Mouse (Mus musculus): ENCODE measurements around the gene Prkce. TPM values are rescaled to one million over a fixed set of nuclear protein-coding genes. Genes with fewer than 3 reads are reported as not detected.

The Prkce gene
- total and polyA plus RNA-seq, 2 experiments from 2014 or later, result 91.3 to 94.3 TPM

GRCm38 (mm10) chr17:86208821-86209186 lies 41.2 kb downstream of the Prkce start:
- no peak overlapping the region for H3K9ac ChIP-seq
- no peak for ATAC-seq
- H3K27ac ChIP-seq (ENCODE audit: low read depth, low read length), result no peak overlapping the region
- no peak overlapping the region for H3K4me3 ChIP-seq (ENCODE audit: low read depth, low read length)
- H3K9me3 ChIP-seq (ENCODE audit: low read length), result no peaks in the 10 kb centered on the region
- TF ChIP-seq CTCF (IDR thresholded peaks at IDR 0.05; ENCODE audit: low read depth), result no peak
- DNase-seq, result no peak
- H3K4me1 ChIP-seq (ENCODE audit: insufficient read depth), result no peaks in the 10 kb centered on the region
- WGBS, result 89% methylated on average over 5 of the region's 5 CpGs
- H3K4me2 ChIP-seq (ENCODE audit: low read depth), result no peak overlapping the region
- no peaks in the 10 kb centered on the region for H3K27me3 ChIP-seq (ENCODE audit: insufficient read depth, low read length)
- H3K36me3 ChIP-seq (ENCODE audit: insufficient read depth), result no peaks in the 10 kb centered on the region

- no peak overlapping the region for H3K27ac ChIP-seq (ENCODE audit: low read depth, low read length)
- no peak overlapping the region for H3K9ac ChIP-seq
- WGBS, result 81% methylated on average over 13 of the region's 13 CpGs
- H3K36me3 ChIP-seq (ENCODE audit: insufficient read depth), result no peaks in the 10 kb centered on the region
- H3K4me3 ChIP-seq (ENCODE audit: low read depth, low read length), result no peak overlapping the region
- DNase-seq (no peak), ATAC-seq (no peak)
- H3K4me1 ChIP-seq (ENCODE audit: insufficient read depth), result no peaks in the 10 kb centered on the region
- no peaks in the 10 kb centered on the region for H3K9me3 ChIP-seq (ENCODE audit: low read length)
- H3K27me3 ChIP-seq (ENCODE audit: insufficient read depth, low read length), result no peaks in the 10 kb centered on the region
- TF ChIP-seq CTCF (IDR thresholded peaks at IDR 0.05; ENCODE audit: low read depth), result no peak
- H3K4me2 ChIP-seq (ENCODE audit: low read depth), result no peak overlapping the region
Measured at GRCm38 (mm10) chr17:86209680-86210251, 42.2 kb downstream of the Prkce start.

GRCm38 (mm10) chr17:86212204-86212603 lies 44.6 kb downstream of the Prkce start:
- DNase-seq, result no peak

GRCm38 (mm10) chr17:86214285-86214684 lies 46.7 kb downstream of the Prkce start:
- Histone ChIP-seq H3K9ac (no peak overlapping the region; the same call in 1 of the 2 replicates), H3K4me3 (ENCODE audit: low read depth, low read length) (no peak overlapping the region), H3K27ac (ENCODE audit: low read depth, low read length) (peak overlapping the region; percentile 80), H3K9me3 (ENCODE audit: low read length) (no peaks in the 10 kb centered on the region), H3K4me1 (ENCODE audit: insufficient read depth) (no peaks in the 10 kb centered on the region), H3K36me3 (ENCODE audit: insufficient read depth) (no peaks in the 10 kb centered on the region), H3K27me3 (ENCODE audit: insufficient read depth, low read length) (no peaks in the 10 kb centered on the region), H3K4me2 (ENCODE audit: low read depth) (no peak overlapping the region)
- ATAC-seq (peak; percentile 70), DNase-seq (peak; percentile 53)
- no peak for TF ChIP-seq CTCF (IDR thresholded peaks at IDR 0.05; ENCODE audit: low read depth)
- WGBS, result 29% methylated on average over 9 of the region's 9 CpGs

More at GRCm38 (mm10) chr17:86212204-86212603, 44.6 kb downstream of the Prkce start:
- Histone ChIP-seq H3K4me1 (ENCODE audit: insufficient read depth) (no peaks in the 10 kb centered on the region), H3K36me3 (ENCODE audit: insufficient read depth) (no peaks in the 10 kb centered on the region), H3K4me3 (ENCODE audit: low read depth, low read length) (no peak overlapping the region), H3K9me3 (ENCODE audit: low read length) (no peaks in the 10 kb centered on the region), H3K9ac (no peak overlapping the region), H3K4me2 (ENCODE audit: low read depth) (no peak overlapping the region), H3K27me3 (ENCODE audit: insufficient read depth, low read length) (no peaks in the 10 kb centered on the region), H3K27ac (ENCODE audit: low read depth, low read length) (no peak overlapping the region)
- TF ChIP-seq CTCF (IDR thresholded peaks at IDR 0.05; ENCODE audit: low read depth), result no peak
- WGBS, result 95% methylated on average over 3 of the region's 3 CpGs
- ATAC-seq, result no peak

- Histone ChIP-seq H3K27me3 (ENCODE audit: insufficient read depth, low read length) (no peaks in the 10 kb centered on the region), H3K4me1 (ENCODE audit: insufficient read depth) (no peaks in the 10 kb centered on the region), H3K4me2 (ENCODE audit: low read depth) (no peak overlapping the region), H3K36me3 (ENCODE audit: insufficient read depth) (no peaks in the 10 kb centered on the region), H3K4me3 (ENCODE audit: low read depth, low read length) (no peak overlapping the region), H3K9me3 (ENCODE audit: low read length) (no peaks in the 10 kb centered on the region), H3K27ac (ENCODE audit: low read depth, low read length) (peak overlapping the region; percentile 80), H3K9ac (no peak overlapping the region; the same call in 1 of the 2 replicates)
- DNase-seq, result no peak
- no peak for TF ChIP-seq CTCF (IDR thresholded peaks at IDR 0.05; ENCODE audit: low read depth)
- WGBS, result 77% methylated on average over 14 of the region's 14 CpGs
- ATAC-seq, result no peak; the same call in 1 of the 2 replicates
Measured at GRCm38 (mm10) chr17:86214741-86215140, 47.2 kb downstream of the Prkce start.

GRCm38 (mm10) chr17:86215771-86216170 lies 48.2 kb downstream of the Prkce start:
- no peak for ATAC-seq

GRCm38 (mm10) chr17:86217468-86217867 lies 49.9 kb downstream of the Prkce start:
- Histone ChIP-seq H3K9ac (no peak overlapping the region), H3K9me3 (ENCODE audit: low read length) (no peaks in the 10 kb centered on the region), H3K36me3 (ENCODE audit: insufficient read depth) (no peaks in the 10 kb centered on the region), H3K27me3 (ENCODE audit: insufficient read depth, low read length) (no peaks in the 10 kb centered on the region), H3K27ac (ENCODE audit: low read depth, low read length) (no peak overlapping the region), H3K4me3 (ENCODE audit: low read depth, low read length) (no peak overlapping the region), H3K4me1 (ENCODE audit: insufficient read depth) (no peaks in the 10 kb centered on the region), H3K4me2 (ENCODE audit: low read depth) (no peak overlapping the region)
- TF ChIP-seq CTCF (IDR thresholded peaks at IDR 0.05; ENCODE audit: low read depth), result no peak
- ATAC-seq (no peak), DNase-seq (no peak)
- 41% methylated on average over 5 of the region's 5 CpGs for WGBS

More at GRCm38 (mm10) chr17:86215771-86216170, 48.2 kb downstream of the Prkce start:
- H3K9ac ChIP-seq, result no peak overlapping the region
- H3K4me1 ChIP-seq (ENCODE audit: insufficient read depth), result no peaks in the 10 kb centered on the region
- no peak overlapping the region for H3K4me3 ChIP-seq (ENCODE audit: low read depth, low read length)
- no peaks in the 10 kb centered on the region for H3K36me3 ChIP-seq (ENCODE audit: insufficient read depth)
- TF ChIP-seq CTCF (IDR thresholded peaks at IDR 0.05; ENCODE audit: low read depth), result peak; percentile 29; the same call in 1 of the 2 replicates
- no peaks in the 10 kb centered on the region for H3K9me3 ChIP-seq (ENCODE audit: low read length)
- H3K27me3 ChIP-seq (ENCODE audit: insufficient read depth, low read length), result no peaks in the 10 kb centered on the region
- WGBS, result 85% methylated on average over 7 of the region's 7 CpGs
- no peak overlapping the region for H3K27ac ChIP-seq (ENCODE audit: low read depth, low read length)
- H3K4me2 ChIP-seq (ENCODE audit: low read depth), result no peak overlapping the region
- no peak for DNase-seq

Measured in forebrain, postnatal 0 days (tissue).